25 mouse cellular contexts compared by ENCODE assay signal in genomic region chr7:115422828-115423227, GRCm38 (mm10).
DNase-seq lines count a peak whose midpoint lies in the region; ATAC-seq and TF ChIP-seq lines count a peak whose summit lies in the region.
"Had no signal": no experiment of that assay in that cellular context is flagged by ENCODE, and none has a peak within 500 bp of the region (broad histone marks: within the 10 kb centered on the region; RNA-seq: fewer than 3 reads in every experiment).

No protein-coding gene starts in this region.

- WGBS in heart, embryonic 14.5 days: 59% methylated on average over 7 of the region's 7 CpGs
- 63% methylated on average over 7 of the region's 7 CpGs for WGBS in midbrain, embryonic 10.5 days
- WGBS in midbrain, embryonic 11.5 days: 64% methylated on average over 7 of the region's 7 CpGs
- WGBS in embryonic facial prominence, embryonic 10.5 days: 68% methylated on average over 7 of the region's 7 CpGs

- H3K4me1 ChIP-seq in heart, embryonic 14.5 days (ENCODE audit: control insufficient read depth in 2 of 2, insufficient read depth in 2 of 2, low read length in 2 of 2): peaks cover 0 to 6% of the 10 kb centered on the region in 2 experiments; a peak in 1 of 4 replicates
- H3K4me1 ChIP-seq in midbrain, embryonic 10.5 days: peaks cover 11% of the 10 kb centered on the region
- no peaks in the 10 kb centered on the region for H3K4me1 ChIP-seq in midbrain, embryonic 11.5 days (ENCODE audit: control insufficient read depth, insufficient read depth, low read length)
- H3K4me1 ChIP-seq in embryonic facial prominence, embryonic 10.5 days: peaks cover 23% of the 10 kb centered on the region
- H3K4me1 ChIP-seq: neural tube, embryonic 13.5 days; stomach, embryonic 15.5 days had no signal

- 0 out of 2 replicates have a peak overlapping the region, but pooled peaks have one; percentile 11 for H3K9ac ChIP-seq in heart, embryonic 14.5 days (ENCODE audit: low read length)
- H3K9ac ChIP-seq in midbrain, embryonic 11.5 days (ENCODE audit: low read length): no peak overlapping the region
- H3K9ac ChIP-seq: forebrain, embryonic 15.5 days; hindbrain, embryonic 14.5 days; limb, embryonic 13.5 days; neural tube, embryonic 13.5 days; stomach, embryonic 15.5 days had no signal

- H3K36me3 ChIP-seq in heart, embryonic 14.5 days (ENCODE audit: control insufficient read depth, insufficient read depth, low read length): no peaks in the 10 kb centered on the region
- H3K36me3 ChIP-seq in midbrain, embryonic 10.5 days: no peaks in the 10 kb centered on the region
- no peaks in the 10 kb centered on the region for H3K36me3 ChIP-seq in midbrain, embryonic 11.5 days (ENCODE audit: control insufficient read depth, insufficient read depth, low read length)
- H3K36me3 ChIP-seq in embryonic facial prominence, embryonic 10.5 days (replicated peaks): no peaks in the 10 kb centered on the region
- H3K36me3 ChIP-seq: forebrain, embryonic 15.5 days; limb, embryonic 13.5 days; neural tube, embryonic 13.5 days; stomach, embryonic 15.5 days had no signal

- H3K27me3 ChIP-seq in heart, embryonic 14.5 days (ENCODE audit: control insufficient read depth, insufficient read depth, low read length): no peaks in the 10 kb centered on the region
- no peaks in the 10 kb centered on the region for H3K27me3 ChIP-seq in midbrain, embryonic 10.5 days (ENCODE audit: low read depth, poor library complexity, severe bottlenecking)
- no peaks in the 10 kb centered on the region for H3K27me3 ChIP-seq in midbrain, embryonic 11.5 days (ENCODE audit: control insufficient read depth, insufficient read depth, low read length)
- H3K27me3 ChIP-seq in embryonic facial prominence, embryonic 10.5 days (replicated peaks; ENCODE audit: low read depth, poor library complexity, severe bottlenecking): peaks cover 7% of the 10 kb centered on the region; the same call in 1 of the 2 replicates
- H3K27me3 ChIP-seq: forebrain, embryonic 15.5 days; neural tube, embryonic 13.5 days; stomach, embryonic 15.5 days had no signal

- no peak for DNase-seq in heart, adult 8-10 months (ENCODE audit: low spot score)
- no peak for DNase-seq in layer of hippocampus, adult 2 months (ENCODE audit: low spot score in 2 of 2)
- DNase-seq in layer of hippocampus, adult 18-20 months (ENCODE audit: low spot score in 2 of 2): no peak
- no peak for DNase-seq in midbrain, embryonic 10.5 days (ENCODE audit: low spot score)
- no peak for DNase-seq in midbrain, embryonic 11.5 days (ENCODE audit: low spot score, missing footprints)
- no peak for DNase-seq in embryonic facial prominence, embryonic 10.5 days (ENCODE audit: low spot score)
- DNase-seq: adrenal gland, adult 8-10 months; cerebellum, adult 11-12 months; cerebellum, postnatal 10 days; gastrocnemius, postnatal 10 days; heart, adult 18-20 months; kidney, postnatal 36 days; layer of hippocampus, adult 9-11 months; lung, adult 18-20 months; lung, postnatal 4 days; thymus, adult 18-20 months had no signal

- H3K9me3 ChIP-seq in heart, embryonic 14.5 days (ENCODE audit: control insufficient read depth, low read length): no peaks in the 10 kb centered on the region
- H3K9me3 ChIP-seq in midbrain, embryonic 10.5 days (replicated peaks): no peaks in the 10 kb centered on the region
- no peaks in the 10 kb centered on the region for H3K9me3 ChIP-seq in midbrain, embryonic 11.5 days (ENCODE audit: control insufficient read depth, low read length)
- no peaks in the 10 kb centered on the region for H3K9me3 ChIP-seq in embryonic facial prominence, embryonic 10.5 days
- H3K9me3 ChIP-seq: forebrain, embryonic 15.5 days; limb, embryonic 13.5 days; neural tube, embryonic 13.5 days; stomach, embryonic 15.5 days had no signal

- no peak overlapping the region for H3K27ac ChIP-seq in heart, embryonic 14.5 days (replicated peaks in 1 of 2; ENCODE audit: control insufficient read depth in 1 of 2, insufficient read depth in 1 of 2, low read depth in 2 of 2, low read length in 2 of 2)
- H3K27ac ChIP-seq in layer of hippocampus, adult 2 months: no peak overlapping the region
- H3K27ac ChIP-seq in midbrain, embryonic 10.5 days (replicated peaks): peak overlapping the region; percentile 28; the same call in 1 of the 2 replicates
- no peak overlapping the region for H3K27ac ChIP-seq in midbrain, embryonic 11.5 days (ENCODE audit: low read depth, low read length)
- no peak overlapping the region for H3K27ac ChIP-seq in embryonic facial prominence, embryonic 10.5 days (replicated peaks)
- H3K27ac ChIP-seq: forebrain, embryonic 15.5 days; hindbrain, embryonic 14.5 days; limb, embryonic 13.5 days; neural tube, embryonic 13.5 days; stomach, embryonic 15.5 days had no signal

- no peak overlapping the region for H3K4me2 ChIP-seq in heart, embryonic 14.5 days (ENCODE audit: low read length)
- H3K4me2 ChIP-seq in midbrain, embryonic 11.5 days: no peak overlapping the region
- H3K4me2 ChIP-seq: forebrain, embryonic 15.5 days; hindbrain, embryonic 14.5 days; limb, embryonic 13.5 days; neural tube, embryonic 13.5 days; stomach, embryonic 15.5 days had no signal

- peak; percentile 27 for TF ChIP-seq CTCF in layer of hippocampus, adult 2 months (conservative IDR thresholded peaks at IDR 0.05)

- no peak for ATAC-seq in heart, embryonic 14.5 days (ENCODE audit: insufficient number of reproducible peaks, insufficient read depth, low FRiP score, low read depth)
- no peak for ATAC-seq in midbrain, embryonic 11.5 days (ENCODE audit: low FRiP score)
- ATAC-seq: activated CD4-positive, CD25-positive, alpha-beta regulatory T cell, adult 4 months; forebrain, embryonic 15.5 days; midbrain, embryonic 16.5 days had no signal

- H3K4me3 ChIP-seq in heart, embryonic 14.5 days (ENCODE audit: control insufficient read depth in 1 of 2, insufficient read depth in 1 of 2, low read depth in 1 of 2, low read length in 2 of 2): no peak overlapping the region
- no peak overlapping the region for H3K4me3 ChIP-seq in layer of hippocampus, adult 2 months
- H3K4me3 ChIP-seq in midbrain, embryonic 10.5 days: no peak overlapping the region
- H3K4me3 ChIP-seq in midbrain, embryonic 11.5 days (ENCODE audit: low read depth, low read length): no peak overlapping the region
- no peak overlapping the region for H3K4me3 ChIP-seq in embryonic facial prominence, embryonic 10.5 days
- H3K4me3 ChIP-seq: forebrain, embryonic 15.5 days; limb, embryonic 13.5 days; myocyte; neural tube, embryonic 13.5 days; stomach, embryonic 15.5 days had no signal
